Mouse (Mus musculus) cerebellum, adult 2 months (tissue): ENCODE data around the gene Rpusd1.

Experiments
- CTCF ChIP-seq: fragments of 200-500 bp; IDR thresholded peaks from 2 replicates; pipeline ENCODE4 v1.5.1; 2011; ENCODE audit warnings: low read depth, mild to moderate bottlenecking, control low read depth, low read length, moderate library complexity, borderline replicate concordance; ENCODE audit not compliant: insufficient read depth
- POLR2A ChIP-seq: fragments of 200-500 bp; IDR thresholded peaks from 2 replicates; pipeline ENCODE4 v1.6.1; 2011; ENCODE audit warnings: low read length, control low read depth, borderline replicate concordance; ENCODE audit not compliant: insufficient read depth

- TF ChIP-seq POLR2A = no peak
- TF ChIP-seq CTCF = no peak
Observed at GRCm38 (mm10) chr17:25716711-25717637, 10.5 kb upstream of the Rpusd1 start, which contains the start of gene Gng13.
